17 mouse cellular contexts compared by ENCODE assay signal in genomic region chr2:33343413-33343812, GRCm38 (mm10).
"Had no signal": no experiment of that assay in that cellular context is flagged by ENCODE, and none has a peak within 500 bp of the region (broad histone marks: within the 10 kb centered on the region; RNA-seq: fewer than 3 reads in every experiment).

No protein-coding gene starts in this region.

- H3K9me3 ChIP-seq: liver, embryonic 13.5 days; midbrain, embryonic 13.5 days; neural tube, embryonic 13.5 days; stomach, embryonic 15.5 days had no signal

- H3K27me3 ChIP-seq: liver, embryonic 13.5 days; midbrain, embryonic 13.5 days; neural tube, embryonic 13.5 days; stomach, embryonic 15.5 days had no signal

- H3K27ac ChIP-seq: liver, embryonic 13.5 days; midbrain, embryonic 13.5 days; neural tube, embryonic 13.5 days; stomach, embryonic 15.5 days had no signal

- H3K4me2 ChIP-seq: liver, embryonic 13.5 days; midbrain, embryonic 13.5 days; neural tube, embryonic 13.5 days; stomach, embryonic 15.5 days had no signal

- H3K9ac ChIP-seq: liver, embryonic 13.5 days; midbrain, embryonic 13.5 days; neural tube, embryonic 13.5 days; stomach, embryonic 15.5 days had no signal

- DNase-seq: kidney, adult 9 months; kidney, postnatal 14 days; kidney, postnatal 4 days; layer of hippocampus, adult 9-11 months; layer of hippocampus, postnatal 36 days; liver, embryonic 13.5 days; lung, adult 2 months; lung, postnatal 14 days; lung, postnatal 4 days; retina, postnatal 1 day; right cerebral cortex, postnatal 25 days; spleen, adult 18-20 months; thymus, postnatal 25 days had no signal

- H3K36me3 ChIP-seq: liver, embryonic 13.5 days; stomach, embryonic 15.5 days had no signal

- ATAC-seq: midbrain, embryonic 13.5 days had no signal

- H3K4me3 ChIP-seq: left cerebral cortex, adult 2 months; liver, embryonic 13.5 days; midbrain, embryonic 13.5 days; neural tube, embryonic 13.5 days; stomach, embryonic 15.5 days had no signal

- H3K4me1 ChIP-seq: liver, embryonic 13.5 days had no signal
